Mouse (Mus musculus) ES-E14 (cell line): ENCODE data around the gene Gm3250.

ENCODE experiments used
- HCFC1 ChIP-seq: IDR thresholded peaks from 2 replicates; pipeline ENCODE4 v1.6.1; 2012; ENCODE audit warnings: low read length, inconsistent platforms, borderline replicate concordance; ENCODE audit not compliant: insufficient read depth
- MAFK ChIP-seq: IDR thresholded peaks from 2 replicates; pipeline ENCODE4 v1.6.1; 2014; ENCODE audit warnings: mild to moderate bottlenecking, low read depth, low read length, inconsistent platforms; ENCODE audit not compliant: insufficient read depth
- ZC3H11A ChIP-seq: IDR thresholded peaks from 2 replicates; pipeline ENCODE4 v1.6.1; 2012; ENCODE audit warnings: low read depth, mild to moderate bottlenecking, inconsistent platforms, low read length, borderline replicate concordance
- ZNF384 ChIP-seq: IDR thresholded peaks from 2 replicates; pipeline ENCODE4 v1.6.1; 2012; ENCODE audit warnings: low read depth, low read length, inconsistent platforms

GRCm38 (mm10) chr10:77794976-77795375, 12.6 kb upstream of the Gm3250 start, which contains the start of gene Gm9639:
- TF ChIP-seq HCFC1 (no peak), MAFK (no peak), ZC3H11A (no peak), ZNF384 (no peak)
